Mouse (Mus musculus) lung, adult 2 months (tissue): ENCODE results near the gene Lims1.

Experiments
- CTCF ChIP-seq: fragments of 200-500 bp; IDR thresholded peaks from 2 replicates; pipeline ENCODE4 v1.5.1; 2011; ENCODE audit warnings: mild to moderate bottlenecking, low read length, control low read depth; ENCODE audit not compliant: insufficient read depth
- POLR2A ChIP-seq: fragments of 200-500 bp; IDR thresholded peaks from 2 replicates; pipeline ENCODE4 v1.6.1; 2011; ENCODE audit warnings: low read depth, mild to moderate bottlenecking, control low read depth, low read length, borderline replicate concordance; ENCODE audit errors: extremely low read depth

DNA sequence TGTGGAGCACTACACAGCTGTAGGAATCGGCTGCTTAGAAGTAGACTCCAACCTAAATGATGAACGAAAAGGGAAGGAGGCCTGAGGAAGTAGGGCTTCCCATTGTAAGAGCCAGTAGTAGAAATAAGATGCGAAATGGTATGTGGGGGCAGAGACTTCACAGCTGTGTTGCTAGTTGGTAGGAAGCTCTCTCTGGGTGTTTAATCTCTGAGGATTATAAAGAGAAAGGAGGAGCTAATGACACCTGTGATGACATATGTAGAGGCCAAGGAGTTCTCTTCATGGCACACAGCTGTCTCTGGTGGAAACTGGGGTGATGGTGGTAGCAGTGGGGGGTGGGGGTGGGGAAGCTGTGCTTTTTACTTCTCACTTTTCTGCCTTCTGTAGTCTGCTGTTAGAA lies 27.3 kb downstream of the Lims1 start:
- TF ChIP-seq POLR2A = no peak
- TF ChIP-seq CTCF = no peak
